Mouse (Mus musculus) lung, embryonic 15.5 days (tissue): ENCODE data around the gene Crtc1. TPM values are rescaled to one million over a fixed set of nuclear protein-coding genes. Genes with fewer than 3 reads are reported as not detected.

Experiments used
- ATAC-seq: fragments of 200-750 bp; cut with Nextera tagmentation; 2 replicates; pipeline ENCODE4 v1.8.0; 2017; ENCODE audit warnings: moderate number of reproducible peaks, borderline replicate concordance; ENCODE audit not compliant: low FRiP score, low TSS enrichment; ENCODE audit errors: extremely low read depth
- H3K27ac ChIP-seq: fragments of 300-500 bp; sonication (generic); 2 replicates; pipeline ENCODE4 v1.5.1; 2015; ENCODE audit warnings: moderate library complexity, mild to moderate bottlenecking, inconsistent platforms
- H3K27me3 ChIP-seq: fragments of 300-500 bp; sonication (generic); 2 replicates; pipeline ENCODE4 v1.6.1; 2015; ENCODE audit warnings: inconsistent platforms
- H3K36me3 ChIP-seq: fragments of 300-500 bp; sonication (generic); 2 replicates; pipeline ENCODE4 v1.6.1; 2015; ENCODE audit warnings: inconsistent platforms
- H3K4me1 ChIP-seq: fragments of 300-500 bp; sonication (generic); 2 replicates; pipeline ENCODE4 v1.6.1; 2015; ENCODE audit warnings: inconsistent platforms
- H3K4me2 ChIP-seq: fragments of 300-500 bp; sonication (generic); 2 replicates; pipeline ENCODE4 v1.6.1; 2015; ENCODE audit warnings: inconsistent platforms, mild to moderate bottlenecking, moderate library complexity
- H3K4me3 ChIP-seq: fragments of 300-500 bp; sonication (generic); 2 replicates; pipeline ENCODE4 v1.5.1; 2015; ENCODE audit warnings: mild to moderate bottlenecking, inconsistent platforms
- H3K9ac ChIP-seq: fragments of 300-500 bp; sonication (generic); 2 replicates; pipeline ENCODE4 v1.6.1; 2015; ENCODE audit warnings: inconsistent platforms
- H3K9me3 ChIP-seq: fragments of 300-500 bp; sonication (generic); 2 replicates; pipeline ENCODE4 v1.6.1; 2016; ENCODE audit warnings: inconsistent platforms
- WGBS: fragments of 180-500 bp; shearing (Covaris S2); methylation state at CpG from one replicate; pipeline ENCODE4 v1.1.7; 2015; 5-methylcytosine and 5-hydroxymethylcytosine counted together
- polyA plus RNA-seq: library from polyadenylated mRNA; unstranded; fragments of >200 nt; fragmentation: Nextera tagmentation; extraction: Ambion mirVana; gene quantifications from 2 replicates; pipeline ENCODE4 v1.2.1, GENCODE M21; 2015

Crtc1 gene
- polyA plus RNA-seq, 1 experiment from 2014 or later, result 17.6 TPM

GRCm38 (mm10) chr8:70460606-70461005, 21.2 kb upstream of the Crtc1 start:
- no peak overlapping the region for H3K27ac ChIP-seq
- no peak for ATAC-seq
- WGBS, result 67% methylated on average over 9 of the region's 9 CpGs
- H3K4me3 ChIP-seq, result no peak overlapping the region
- peaks cover 6% of the 10 kb centered on the region; the same call in 1 of the 2 replicates for H3K36me3 ChIP-seq
- H3K27me3 ChIP-seq, result no peaks in the 10 kb centered on the region
- H3K4me2 ChIP-seq, result no peak overlapping the region
- no peaks in the 10 kb centered on the region for H3K9me3 ChIP-seq
- H3K4me1 ChIP-seq, result no peaks in the 10 kb centered on the region
- no peak overlapping the region for H3K9ac ChIP-seq

- Histone ChIP-seq H3K4me2 (no peak overlapping the region), H3K36me3 (0 out of 2 replicates have a peak, but pooled peaks cover 6% of the 10 kb centered on the region), H3K27me3 (no peaks in the 10 kb centered on the region), H3K4me1 (no peaks in the 10 kb centered on the region), H3K9me3 (no peaks in the 10 kb centered on the region), H3K4me3 (no peak overlapping the region), H3K27ac (no peak overlapping the region), H3K9ac (no peak overlapping the region)
- no peak for ATAC-seq
- WGBS, result 86% methylated on average over 5 of the region's 5 CpGs
Measured at GRCm38 (mm10) chr8:70460199-70460598, 20.8 kb upstream of the Crtc1 start.

- 0 out of 2 replicates have a peak, but pooled peaks cover 6% of the 10 kb centered on the region for H3K36me3 ChIP-seq
- no peak overlapping the region for H3K9ac ChIP-seq
- no peak overlapping the region for H3K4me3 ChIP-seq
- ATAC-seq, result no peak
- no peaks in the 10 kb centered on the region for H3K4me1 ChIP-seq
- no peaks in the 10 kb centered on the region for H3K9me3 ChIP-seq
- WGBS, result 91% methylated on average over 2 of the region's 2 CpGs
- H3K27ac ChIP-seq, result no peak overlapping the region
- no peaks in the 10 kb centered on the region for H3K27me3 ChIP-seq
- H3K4me2 ChIP-seq, result no peak overlapping the region
Measured at GRCm38 (mm10) chr8:70459636-70460035, 20.3 kb upstream of the Crtc1 start.

- Histone ChIP-seq H3K27ac (no peak overlapping the region), H3K9ac (no peak overlapping the region), H3K4me3 (no peak overlapping the region), H3K4me2 (no peak overlapping the region), H3K27me3 (no peaks in the 10 kb centered on the region), H3K36me3 (0 out of 2 replicates have a peak, but pooled peaks cover 6% of the 10 kb centered on the region), H3K9me3 (no peaks in the 10 kb centered on the region), H3K4me1 (no peaks in the 10 kb centered on the region)
- 74% methylated on average over 3 of the region's 3 CpGs for WGBS
- ATAC-seq, result no peak
Measured at GRCm38 (mm10) chr8:70458462-70458861, 19.1 kb upstream of the Crtc1 start.

GRCm38 (mm10) chr8:70457882-70458281, 18.5 kb upstream of the Crtc1 start:
- H3K9me3 ChIP-seq, result no peaks in the 10 kb centered on the region
- H3K36me3 ChIP-seq, result 0 out of 2 replicates have a peak, but pooled peaks cover 6% of the 10 kb centered on the region
- H3K4me3 ChIP-seq, result no peak overlapping the region
- no peaks in the 10 kb centered on the region for H3K27me3 ChIP-seq
- WGBS, result 83% methylated on average over 6 of the region's 6 CpGs
- no peak overlapping the region for H3K4me2 ChIP-seq
- ATAC-seq, result no peak
- H3K9ac ChIP-seq, result no peak overlapping the region
- no peak overlapping the region for H3K27ac ChIP-seq
- H3K4me1 ChIP-seq, result no peaks in the 10 kb centered on the region

- no peaks in the 10 kb centered on the region for H3K4me1 ChIP-seq
- H3K9ac ChIP-seq, result no peak overlapping the region
- H3K27me3 ChIP-seq, result no peaks in the 10 kb centered on the region
- no peaks in the 10 kb centered on the region for H3K9me3 ChIP-seq
- 83% methylated on average over 1 of the region's 1 CpGs for WGBS
- H3K36me3 ChIP-seq, result peaks cover 11% of the 10 kb centered on the region
- no peak for ATAC-seq
- H3K4me2 ChIP-seq, result no peak overlapping the region
- H3K4me3 ChIP-seq, result no peak overlapping the region
- H3K27ac ChIP-seq, result no peak overlapping the region
Measured at GRCm38 (mm10) chr8:70456996-70457395, 17.6 kb upstream of the Crtc1 start.

GRCm38 (mm10) chr8:70453852-70454251, 14.5 kb upstream of the Crtc1 start:
- peak overlapping the region; percentile 47 for H3K27ac ChIP-seq
- 75% methylated on average over 5 of the region's 5 CpGs for WGBS
- no peak overlapping the region for H3K4me3 ChIP-seq
- no peaks in the 10 kb centered on the region for H3K27me3 ChIP-seq
- ATAC-seq, result no peak
- peaks cover 7% of the 10 kb centered on the region; the same call in 1 of the 2 replicates for H3K4me1 ChIP-seq
- H3K36me3 ChIP-seq, result peaks cover 27% of the 10 kb centered on the region
- no peak overlapping the region for H3K4me2 ChIP-seq
- H3K9me3 ChIP-seq, result no peaks in the 10 kb centered on the region
- no peak overlapping the region for H3K9ac ChIP-seq

- Histone ChIP-seq H3K36me3 (peaks cover 27% of the 10 kb centered on the region), H3K27me3 (no peaks in the 10 kb centered on the region), H3K9ac (no peak overlapping the region), H3K4me2 (no peak overlapping the region), H3K4me3 (no peak overlapping the region), H3K27ac (no peak overlapping the region), H3K9me3 (no peaks in the 10 kb centered on the region), H3K4me1 (peaks cover 20% of the 10 kb centered on the region)
- no peak for ATAC-seq
- WGBS, result 60% methylated on average over 52 of the region's 52 CpGs
Measured at GRCm38 (mm10) chr8:70452196-70452966, 13.0 kb upstream of the Crtc1 start.

GRCm38 (mm10) chr8:70447639-70448420, 8.5 kb upstream of the Crtc1 start:
- ATAC-seq, result no peak

GRCm38 (mm10) chr8:70445988-70446387, 6.6 kb upstream of the Crtc1 start:
- H3K27me3 ChIP-seq, result no peaks in the 10 kb centered on the region
- no peaks in the 10 kb centered on the region for H3K9me3 ChIP-seq
- no peak overlapping the region for H3K4me2 ChIP-seq
- H3K27ac ChIP-seq, result no peak overlapping the region
- H3K4me1 ChIP-seq, result peaks cover 20% of the 10 kb centered on the region
- no peak overlapping the region for H3K4me3 ChIP-seq
- H3K9ac ChIP-seq, result no peak overlapping the region
- WGBS, result 54% methylated on average over 1 of the region's 1 CpGs
- peaks cover 11% of the 10 kb centered on the region for H3K36me3 ChIP-seq
- no peak for ATAC-seq

More at GRCm38 (mm10) chr8:70447639-70448420, 8.5 kb upstream of the Crtc1 start:
- Histone ChIP-seq H3K9ac (no peak overlapping the region), H3K4me3 (no peak overlapping the region), H3K4me2 (no peak overlapping the region), H3K27me3 (no peaks in the 10 kb centered on the region), H3K4me1 (peaks cover 20% of the 10 kb centered on the region), H3K36me3 (peaks cover 27% of the 10 kb centered on the region), H3K27ac (peak overlapping the region; percentile 47; the same call in 1 of the 2 replicates), H3K9me3 (no peaks in the 10 kb centered on the region)
- WGBS, result 57% methylated on average over 17 of the region's 19 CpGs

GRCm38 (mm10) chr8:70443326-70443725, 3.9 kb upstream of the Crtc1 start:
- Histone ChIP-seq H3K27me3 (no peaks in the 10 kb centered on the region), H3K4me2 (no peak overlapping the region), H3K9ac (no peak overlapping the region), H3K36me3 (no peaks in the 10 kb centered on the region), H3K4me3 (no peak overlapping the region), H3K9me3 (no peaks in the 10 kb centered on the region), H3K27ac (no peak overlapping the region), H3K4me1 (peaks cover 23% of the 10 kb centered on the region)
- ATAC-seq, result no peak
- 72% methylated on average over 4 of the region's 4 CpGs for WGBS

GRCm38 (mm10) chr8:70441565-70441964, 2.2 kb upstream of the Crtc1 start:
- no peak overlapping the region for H3K4me2 ChIP-seq
- no peaks in the 10 kb centered on the region for H3K36me3 ChIP-seq
- ATAC-seq, result no peak
- no peaks in the 10 kb centered on the region for H3K27me3 ChIP-seq
- peaks cover 16% of the 10 kb centered on the region for H3K4me1 ChIP-seq
- H3K9ac ChIP-seq, result no peak overlapping the region
- H3K9me3 ChIP-seq, result no peaks in the 10 kb centered on the region
- 69% methylated on average over 3 of the region's 3 CpGs for WGBS
- H3K27ac ChIP-seq, result no peak overlapping the region
- no peak overlapping the region for H3K4me3 ChIP-seq
